Mouse (Mus musculus) kidney, adult 2 months (tissue): ENCODE data around the gene Bhlhe41. TPM values are rescaled to one million over a fixed set of nuclear protein-coding genes. Genes with fewer than 3 reads are reported as not detected.

Source experiments
- DNase-seq: peaks from one replicate; pipeline ENCODE4 v3.0.0; 2021
- H3K27ac ChIP-seq: fragments of 200-500 bp; 2 replicates; pipeline ENCODE4 v1.5.1; 2012; ENCODE audit warnings: low read depth, low read length, control low read depth, inconsistent platforms; ENCODE audit not compliant: insufficient read depth
- H3K27me3 ChIP-seq: fragments of 200-500 bp; replicated peaks from 2 replicates; pipeline ENCODE4 v1.6.1; 2012; ENCODE audit warnings: mild to moderate bottlenecking, moderate library complexity, low read length, inconsistent platforms; ENCODE audit not compliant: control insufficient read depth, insufficient read depth
- H3K36me3 ChIP-seq: fragments of 200-500 bp; 2 replicates; pipeline ENCODE4 v1.6.1; 2012; ENCODE audit warnings: mild to moderate bottlenecking, moderate library complexity, low read length, inconsistent platforms; ENCODE audit not compliant: control insufficient read depth, insufficient read depth
- H3K4me1 ChIP-seq: fragments of 200-500 bp; 2 replicates; pipeline ENCODE4 v1.6.1; 2011; ENCODE audit warnings: low read length; ENCODE audit not compliant: control insufficient read depth, insufficient read depth
- H3K4me3 ChIP-seq: fragments of 200-500 bp; 2 replicates; pipeline ENCODE4 v1.5.1; 2011; ENCODE audit warnings: mild to moderate bottlenecking, low read depth, low read length, control low read depth; ENCODE audit not compliant: insufficient read depth
- CTCF ChIP-seq: fragments of 200-500 bp; conservative IDR thresholded peaks from 2 replicates; pipeline ENCODE4 v1.5.1; 2011; ENCODE audit warnings: low read depth, mild to moderate bottlenecking, control low read depth, low read length, moderate library complexity, mixed read lengths; ENCODE audit not compliant: insufficient read depth, insufficient read length
- POLR2A ChIP-seq: fragments of 200-500 bp; IDR thresholded peaks from one replicate; pipeline ENCODE4 v1.6.1; 2011; ENCODE audit warnings: low read depth, low read length, control low read depth
- WGBS: fragments of 180-500 bp; shearing (Covaris S2); methylation state at CpG from one replicate; pipeline ENCODE4 v1.1.7; 2018; 5-methylcytosine and 5-hydroxymethylcytosine counted together
- polyA plus RNA-seq: library from polyadenylated mRNA; depleted of rRNA; stranded (reverse); fragments of >200 nt; gene quantifications from 2 replicates; pipeline ENCODE4 v1.2.3, GENCODE M21; 2012

The Bhlhe41 gene
- polyA plus RNA-seq, 1 experiment, result 1.8 TPM

- H3K27me3 ChIP-seq, result no peaks in the 10 kb centered on the region
- no peak overlapping the region for H3K4me3 ChIP-seq
- H3K27ac ChIP-seq, result no peak overlapping the region
- H3K36me3 ChIP-seq, result no peaks in the 10 kb centered on the region
- TF ChIP-seq CTCF, result no peak
- no peak for TF ChIP-seq POLR2A
- H3K4me1 ChIP-seq, result no peaks in the 10 kb centered on the region
- 63% methylated on average over 8 of the region's 8 CpGs for WGBS
- DNase-seq, result no peak
Measured at GRCm38 (mm10) chr6:145894669-145895342, 29.4 kb upstream of the Bhlhe41 start.

- WGBS, result 81% methylated on average over 13 of the region's 13 CpGs
- Histone ChIP-seq H3K27me3 (no peaks in the 10 kb centered on the region), H3K4me3 (no peak overlapping the region), H3K4me1 (no peaks in the 10 kb centered on the region), H3K36me3 (no peaks in the 10 kb centered on the region), H3K27ac (no peak overlapping the region)
- no peak for DNase-seq
- TF ChIP-seq CTCF (no peak), POLR2A (no peak)
Measured at GRCm38 (mm10) chr6:145893366-145894021, 28.1 kb upstream of the Bhlhe41 start.

GRCm38 (mm10) chr6:145892381-145893265, 27.3 kb upstream of the Bhlhe41 start:
- WGBS, result 95% methylated on average over 20 of the region's 20 CpGs
- Histone ChIP-seq H3K4me1 (no peaks in the 10 kb centered on the region), H3K27me3 (no peaks in the 10 kb centered on the region), H3K4me3 (no peak overlapping the region), H3K36me3 (no peaks in the 10 kb centered on the region), H3K27ac (no peak overlapping the region)
- DNase-seq, result no peak
- TF ChIP-seq POLR2A (no peak), CTCF (no peak)

- 81% methylated on average over 11 of the region's 11 CpGs for WGBS
- TF ChIP-seq CTCF (no peak), POLR2A (no peak)
- Histone ChIP-seq H3K36me3 (no peaks in the 10 kb centered on the region), H3K4me3 (no peak overlapping the region), H3K4me1 (no peaks in the 10 kb centered on the region), H3K27ac (no peak overlapping the region), H3K27me3 (no peaks in the 10 kb centered on the region)
- DNase-seq, result no peak
Measured at GRCm38 (mm10) chr6:145891951-145892350, 26.6 kb upstream of the Bhlhe41 start.

GRCm38 (mm10) chr6:145887719-145888118, 22.4 kb upstream of the Bhlhe41 start:
- H3K27me3 ChIP-seq, result no peaks in the 10 kb centered on the region
- H3K4me3 ChIP-seq, result no peak overlapping the region
- no peaks in the 10 kb centered on the region for H3K4me1 ChIP-seq
- H3K36me3 ChIP-seq, result no peaks in the 10 kb centered on the region
- no peak overlapping the region for H3K27ac ChIP-seq
- 75% methylated on average over 6 of the region's 6 CpGs for WGBS
- no peak for TF ChIP-seq CTCF
- no peak for TF ChIP-seq POLR2A
- no peak for DNase-seq

- no peaks in the 10 kb centered on the region for H3K4me1 ChIP-seq
- no peak overlapping the region for H3K27ac ChIP-seq
- WGBS, result 63% methylated on average over 8 of the region's 8 CpGs
- H3K36me3 ChIP-seq, result no peaks in the 10 kb centered on the region
- TF ChIP-seq POLR2A, result no peak
- H3K4me3 ChIP-seq, result no peak overlapping the region
- peak; percentile 9 for DNase-seq
- H3K27me3 ChIP-seq, result no peaks in the 10 kb centered on the region
Measured at GRCm38 (mm10) chr6:145886277-145886676, 20.9 kb upstream of the Bhlhe41 start.

GRCm38 (mm10) chr6:145885069-145885468, 19.7 kb upstream of the Bhlhe41 start:
- no peaks in the 10 kb centered on the region for H3K27me3 ChIP-seq
- no peak overlapping the region for H3K4me3 ChIP-seq
- H3K36me3 ChIP-seq, result no peaks in the 10 kb centered on the region
- DNase-seq, result no peak
- TF ChIP-seq POLR2A (no peak), CTCF (no peak)
- no peaks in the 10 kb centered on the region for H3K4me1 ChIP-seq
- H3K27ac ChIP-seq, result no peak overlapping the region
- WGBS, result 72% methylated on average over 4 of the region's 4 CpGs
